Mouse (Mus musculus) bone marrow macrophage, adult 2 months (primary cell): Measurements from ENCODE around the gene Rbms1.

ENCODE experiments used
- CTCF ChIP-seq: IDR thresholded peaks from 2 replicates; pipeline ENCODE4 v1.5.1; 2012; ENCODE audit warnings: low read depth, mild to moderate bottlenecking, low read length, moderate library complexity
- POLR2A ChIP-seq: IDR thresholded peaks from 2 replicates; pipeline ENCODE4 v1.6.1; 2012; ENCODE audit warnings: mild to moderate bottlenecking, low read depth, low read length, borderline replicate concordance

DNA sequence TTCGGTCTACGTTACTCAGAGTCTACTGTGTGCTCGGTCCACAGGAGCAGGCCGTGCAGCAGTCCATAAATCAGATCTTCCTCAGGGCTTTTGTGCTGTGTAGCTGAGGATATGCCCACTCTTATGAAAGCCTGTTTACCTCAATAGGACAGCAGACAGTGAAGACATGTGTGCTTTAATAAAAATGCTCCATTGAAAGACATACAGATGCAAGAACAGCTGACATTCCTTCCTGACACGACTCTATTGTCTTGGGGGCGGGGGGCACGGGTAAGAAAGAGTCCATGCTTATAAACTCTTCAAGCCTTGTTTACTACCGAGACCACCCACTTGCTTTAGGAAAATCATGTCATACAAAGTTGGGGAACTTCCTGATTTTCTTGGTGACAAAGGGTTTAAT lies 196.6 kb downstream of the Rbms1 start:
- no peak for TF ChIP-seq CTCF
- no peak for TF ChIP-seq POLR2A
